Comparison of ENCODE assay signal across 16 mouse cellular contexts in genomic region chr14:84793157-84793556, GRCm38 (mm10).
"Had no signal": no experiment of that assay in that cellular context is flagged by ENCODE, and none has a peak within 500 bp of the region (broad histone marks: within the 10 kb centered on the region; RNA-seq: fewer than 3 reads in every experiment).

No protein-coding gene starts in this region.

- H3K4me3 ChIP-seq: liver, embryonic 13.5 days; liver, embryonic 15.5 days; megakaryocyte, embryonic 14.5 days; midbrain, embryonic 13.5 days; midbrain, embryonic 15.5 days; neural tube, embryonic 12.5 days had no signal

- H3K4me1 ChIP-seq: liver, embryonic 13.5 days; liver, embryonic 15.5 days; megakaryocyte, embryonic 14.5 days; midbrain, embryonic 13.5 days; midbrain, embryonic 15.5 days; neural tube, embryonic 12.5 days had no signal

- H3K4me2 ChIP-seq: liver, embryonic 11.5 days; liver, embryonic 13.5 days; liver, embryonic 15.5 days; midbrain, embryonic 11.5 days; midbrain, embryonic 13.5 days; midbrain, embryonic 15.5 days; neural tube, embryonic 12.5 days had no signal

- ATAC-seq: liver, postnatal 0 days; midbrain, embryonic 13.5 days; midbrain, embryonic 15.5 days had no signal

- H3K27ac ChIP-seq: liver, embryonic 13.5 days; liver, embryonic 15.5 days; midbrain, embryonic 13.5 days; midbrain, embryonic 15.5 days; neural tube, embryonic 12.5 days had no signal

- H3K27me3 ChIP-seq: liver, embryonic 13.5 days; liver, embryonic 15.5 days; megakaryocyte, embryonic 14.5 days; midbrain, embryonic 13.5 days; midbrain, embryonic 15.5 days; neural tube, embryonic 12.5 days had no signal

- H3K36me3 ChIP-seq: liver, embryonic 13.5 days; liver, embryonic 15.5 days; midbrain, embryonic 13.5 days; midbrain, embryonic 15.5 days; neural tube, embryonic 12.5 days had no signal

- H3K9me3 ChIP-seq: liver, embryonic 13.5 days; liver, embryonic 15.5 days; megakaryocyte, embryonic 14.5 days; midbrain, embryonic 13.5 days; midbrain, embryonic 15.5 days; neural tube, embryonic 12.5 days had no signal

- DNase-seq: liver; liver, embryonic 13.5 days; liver, postnatal 0 days; right cerebral cortex, postnatal 14 days; right cerebral cortex, postnatal 4 days; spleen, adult 18-20 months; thymus, adult 18-20 months; thymus, postnatal 14 days; thymus, postnatal 36 days had no signal

- H3K9ac ChIP-seq: liver, embryonic 13.5 days; liver, embryonic 15.5 days; liver, postnatal 0 days; midbrain, embryonic 13.5 days; midbrain, embryonic 15.5 days; neural tube, embryonic 12.5 days had no signal
